Mouse (Mus musculus) frontal cortex, postnatal 25 days (tissue): Measurements from ENCODE around the gene Sufu.

Experiments used
- DNase-seq, 2 experiments: peaks; one replicate each; pipeline ENCODE4 v3.0.0; 2022; ENCODE audit warnings: low spot score in 2 of 2

Gene Sufu

GRCm38 (mm10) chr19:46514387-46514786 lies 117.7 kb downstream of the Sufu start:
- no peak for DNase-seq

GRCm38 (mm10) chr19:46515287-46515821 lies 118.7 kb downstream of the Sufu start:
- DNase-seq, result no peak

- DNase-seq, result no peak
These were observed 120.2 kb downstream of the Sufu start for GRCm38 (mm10) chr19:46516667-46517528.

- no peak for DNase-seq
These were observed 121.0 kb downstream of the Sufu start for GRCm38 (mm10) chr19:46517529-46518351.

GRCm38 (mm10) chr19:46518352-46518787 lies 121.7 kb downstream of the Sufu start:
- no peak for DNase-seq

GRCm38 (mm10) chr19:46518828-46519621 lies 122.3 kb downstream of the Sufu start:
- DNase-seq, result no peak

GRCm38 (mm10) chr19:46521698-46522097 lies 125.0 kb downstream of the Sufu start:
- no peak for DNase-seq

GRCm38 (mm10) chr19:46522433-46523044 lies 125.8 kb downstream of the Sufu start:
- DNase-seq, result no peak

- DNase-seq, result no peak
These were observed 126.4 kb downstream of the Sufu start for GRCm38 (mm10) chr19:46523131-46523479.

GRCm38 (mm10) chr19:46523480-46524151 lies 126.9 kb downstream of the Sufu start:
- peak in 1 of 2 experiments; percentile 56 for DNase-seq

GRCm38 (mm10) chr19:46524152-46524544 lies 127.5 kb downstream of the Sufu start:
- no peak for DNase-seq

GRCm38 (mm10) chr19:46524601-46525321 lies 128.1 kb downstream of the Sufu start:
- DNase-seq, result no peak

- DNase-seq, result no peak
These were observed 129.3 kb downstream of the Sufu start for GRCm38 (mm10) chr19:46525691-46526631.

- no peak for DNase-seq
These were observed 131.2 kb downstream of the Sufu start for GRCm38 (mm10) chr19:46527632-46528528.

GRCm38 (mm10) chr19:46528529-46529213 lies 132.0 kb downstream of the Sufu start:
- peak in 1 of 2 experiments; percentile 52 for DNase-seq

GRCm38 (mm10) chr19:46529601-46530448 lies 133.1 kb downstream of the Sufu start:
- DNase-seq, result no peak
